Mouse (Mus musculus) adrenal gland, postnatal 14 days (tissue): ENCODE measurements at regions not wholly inside any gene's neighbourhood (a gene's known extent, or its start where the extent isn't known, plus 50 kb on each side); places are given as distances from the start of the nearest gene placed in this dataset.

Source experiments
- DNase-seq: peaks from one replicate; pipeline ENCODE4 v3.0.0; 2021; ENCODE audit warnings: mixed read lengths
- microRNA-seq, 2 experiments: library from miRNA; unstranded; fragments of <30 nt; microRNA quantifications; one replicate each; pipeline ENCODE4 v1.2.0; 2021

GRCm38 (mm10) chr8:44094818-44095217 is 385.0 kb upstream of the Adam34 start:
- DNase-seq = no peak

GRCm38 (mm10) chr8:44093491-44093890 is 383.6 kb upstream of the Adam34 start:
- no peak for DNase-seq

GRCm38 (mm10) chr8:44082057-44082456 is 372.2 kb upstream of the Adam34 start:
- DNase-seq = no peak

- no peak for DNase-seq
Measured at GRCm38 (mm10) chr8:44058846-44059245, 349.0 kb upstream of the Adam34 start.

GRCm38 (mm10) chr8:44042572-44043355 is 332.9 kb upstream of the Adam34 start:
- DNase-seq = no peak

GRCm38 (mm10) chr8:44034211-44034610 is 324.4 kb upstream of the Adam34 start:
- no peak for DNase-seq

GRCm38 (mm10) chr8:44031376-44031775 is 321.5 kb upstream of the Adam34 start:
- DNase-seq = no peak

- no peak for DNase-seq
Measured at GRCm38 (mm10) chr8:44030972-44031371, 321.1 kb upstream of the Adam34 start.

- no peak for DNase-seq
Measured at GRCm38 (mm10) chr8:44027738-44028137, 317.9 kb upstream of the Adam34 start.

- peak; percentile 66 for DNase-seq
Measured at GRCm38 (mm10) chr8:44025926-44026325, 316.1 kb upstream of the Adam34 start.

GRCm38 (mm10) chr8:44024028-44024427 is 314.2 kb upstream of the Adam34 start:
- DNase-seq = no peak

Small RNA genes in the stretch of these regions (microRNA-seq; reads per million reads assigned to microRNA genes)
- 0 reads per million in 2 experiments for gene Gm24591
